Mouse (Mus musculus) limb, embryonic 14.5 days (tissue): ENCODE measurements around the gene Snx18. TPM values are rescaled to one million over a fixed set of nuclear protein-coding genes. Genes with fewer than 3 reads are reported as not detected.

ENCODE experiments used
- ATAC-seq: fragments of 200-750 bp; cut with Nextera tagmentation; 2 replicates; pipeline ENCODE4 v1.8.0; 2017; ENCODE audit warnings: low read depth, moderate number of reproducible peaks, moderate TSS enrichment; ENCODE audit not compliant: low FRiP score
- DNase-seq: peaks from one replicate; pipeline ENCODE4 v3.0.0-alpha.2; 2015; ENCODE audit warnings: low spot score
- H3K27ac ChIP-seq: fragments of 300-500 bp; sonication (generic); replicated peaks from 2 replicates; pipeline ENCODE4 v1.5.1; 2014; ENCODE audit warnings: low read depth, mild to moderate bottlenecking, low read length, moderate library complexity, mixed read lengths
- H3K27me3 ChIP-seq: fragments of 300-500 bp; sonication (generic); 2 replicates; pipeline ENCODE4 v1.6.1; 2014; ENCODE audit warnings: low read length, mixed read lengths; ENCODE audit not compliant: control insufficient read depth, insufficient read depth
- H3K36me3 ChIP-seq: fragments of 300-500 bp; sonication (generic); 2 replicates; pipeline ENCODE4 v1.6.1; 2014; ENCODE audit warnings: mild to moderate bottlenecking, low read length, moderate library complexity, mixed read lengths; ENCODE audit not compliant: control insufficient read depth, insufficient read depth
- H3K4me1 ChIP-seq: fragments of 300-500 bp; sonication (generic); 2 replicates; pipeline ENCODE4 v1.6.1; 2014; ENCODE audit warnings: antibody characterized with exemption, low read length, mixed read lengths; ENCODE audit not compliant: control insufficient read depth, insufficient read depth
- H3K4me2 ChIP-seq: fragments of 300-500 bp; sonication (generic); replicated peaks from 2 replicates; pipeline ENCODE4 v1.6.1; 2014; ENCODE audit warnings: low read depth, mild to moderate bottlenecking, low read length, moderate library complexity; ENCODE audit not compliant: severe bottlenecking
- H3K4me3 ChIP-seq: fragments of 300-500 bp; sonication (generic); replicated peaks from 2 replicates; pipeline ENCODE4 v1.5.1; 2014; ENCODE audit warnings: low read length
- H3K9ac ChIP-seq: fragments of 300-500 bp; sonication (generic); 2 replicates; pipeline ENCODE4 v1.6.1; 2014; ENCODE audit warnings: mild to moderate bottlenecking, low read depth, low read length, moderate library complexity; ENCODE audit not compliant: severe bottlenecking
- H3K9me3 ChIP-seq: fragments of 300-500 bp; sonication (generic); 2 replicates; pipeline ENCODE4 v1.6.1; 2016; ENCODE audit warnings: low read length; ENCODE audit not compliant: control insufficient read depth
- POLR2A ChIP-seq: fragments of 200-500 bp; IDR thresholded peaks from 2 replicates; pipeline ENCODE4 v1.8.0; 2012; ENCODE audit warnings: inconsistent platforms, mild to moderate bottlenecking, moderate library complexity, borderline replicate concordance; ENCODE audit not compliant: insufficient read depth, insufficient read length; ENCODE audit errors: extremely low read depth
- WGBS: fragments of 180-500 bp; shearing (Covaris S2); extraction: QIAGEN DNeasy Blood & Tissue Kit; methylation state at CpG from one replicate; pipeline ENCODE4 v1.1.7; 2014; 5-methylcytosine and 5-hydroxymethylcytosine counted together
- polyA plus RNA-seq, 2 experiments: library from polyadenylated mRNA; depleted of rRNA in 1 of 2; stranded (reverse) in 1 of 2; unstranded in 1 of 2; fragments of >200 nt; fragmentation: Nextera tagmentation in 1 of 2; extraction: Ambion mirVana in 1 of 2; gene quantifications; 2 replicates each; pipeline versions ENCODE4 v1.2.1 to v1.2.3; 2012 to 2014

Gene Snx18
- polyA plus RNA-seq, 2 experiments: 23.8 to 37.4 TPM

GRCm38 (mm10) chr13:113622865-113623255, 4.5 kb upstream of the Snx18 start:
- WGBS: 65% methylated on average over 8 of the region's 8 CpGs
- TF ChIP-seq POLR2A: no peak
- no peaks in the 10 kb centered on the region for H3K36me3 ChIP-seq
- no peak overlapping the region for H3K4me3 ChIP-seq
- H3K4me2 ChIP-seq: no peak overlapping the region
- no peaks in the 10 kb centered on the region for H3K27me3 ChIP-seq
- DNase-seq: no peak
- H3K9ac ChIP-seq: no peak overlapping the region
- 0 out of 2 replicates have a peak, but pooled peaks cover 5% of the 10 kb centered on the region for H3K4me1 ChIP-seq
- ATAC-seq: no peak
- H3K27ac ChIP-seq: no peak overlapping the region
- no peaks in the 10 kb centered on the region for H3K9me3 ChIP-seq

- 0 out of 2 replicates have a peak, but pooled peaks have one; percentile 14 for ATAC-seq
- no peak for TF ChIP-seq POLR2A
- H3K4me1 ChIP-seq: peaks cover 7% of the 10 kb centered on the region; the same call in 1 of the 2 replicates
- no peak overlapping the region for H3K27ac ChIP-seq
- no peak overlapping the region for H3K9ac ChIP-seq
- no peaks in the 10 kb centered on the region for H3K27me3 ChIP-seq
- DNase-seq: peak; percentile 64
- H3K4me3 ChIP-seq: no peak overlapping the region
- WGBS: 36% methylated on average over 11 of the region's 11 CpGs
- H3K36me3 ChIP-seq: 0 out of 2 replicates have a peak, but pooled peaks cover under 1% of the 10 kb centered on the region
- H3K9me3 ChIP-seq: no peaks in the 10 kb centered on the region
- no peak overlapping the region for H3K4me2 ChIP-seq
These were observed 3.9 kb upstream of the Snx18 start for GRCm38 (mm10) chr13:113622122-113622864.

GRCm38 (mm10) chr13:113619003-113619402, 639 bp upstream of the Snx18 start:
- ATAC-seq (no peak), DNase-seq (no peak)
- Histone ChIP-seq H3K4me3 (no peak overlapping the region), H3K36me3 (0 out of 2 replicates have a peak, but pooled peaks cover 8% of the 10 kb centered on the region), H3K27me3 (no peaks in the 10 kb centered on the region), H3K4me2 (no peak overlapping the region), H3K27ac (no peak overlapping the region), H3K9ac (no peak overlapping the region), H3K4me1 (peaks cover 26% of the 10 kb centered on the region), H3K9me3 (no peaks in the 10 kb centered on the region)
- 77% methylated on average over 9 of the region's 9 CpGs for WGBS
- TF ChIP-seq POLR2A: no peak

- peak overlapping the region; percentile 91 for H3K9ac ChIP-seq
- peak overlapping the region; percentile 92 for H3K4me3 ChIP-seq
- peak overlapping the region; percentile 89 for H3K27ac ChIP-seq
- H3K4me2 ChIP-seq: peak overlapping the region; percentile 93
- ATAC-seq: no peak
- 8% methylated on average over 42 of the region's 49 CpGs for WGBS
- TF ChIP-seq POLR2A: 0 out of 2 replicates have a peak, but pooled peaks have one; percentile 10
- H3K9me3 ChIP-seq: no peaks in the 10 kb centered on the region
- no peak for DNase-seq
- H3K4me1 ChIP-seq: peaks cover 39% of the 10 kb centered on the region
- H3K36me3 ChIP-seq: peaks cover 11% of the 10 kb centered on the region; the same call in 1 of the 2 replicates
- no peaks in the 10 kb centered on the region for H3K27me3 ChIP-seq
These were observed 950 bp downstream of the Snx18 start for GRCm38 (mm10) chr13:113617338-113617890.

GRCm38 (mm10) chr13:113616751-113617337, 1.5 kb downstream of the Snx18 start:
- Histone ChIP-seq H3K27ac (0 out of 2 replicates have a peak overlapping the region, but pooled peaks have one; percentile 8), H3K4me2 (peak overlapping the region; percentile 93), H3K36me3 (peaks cover 16% of the 10 kb centered on the region), H3K4me1 (peaks cover 41% of the 10 kb centered on the region), H3K27me3 (no peaks in the 10 kb centered on the region), H3K4me3 (peak overlapping the region; percentile 92), H3K9ac (peak overlapping the region; percentile 91), H3K9me3 (no peaks in the 10 kb centered on the region)
- no peak for ATAC-seq
- TF ChIP-seq POLR2A: no peak
- no peak for DNase-seq
- WGBS: 56% methylated on average over 24 of the region's 24 CpGs
